Mouse (Mus musculus) brain, embryonic 18.5 days (tissue): ENCODE results near the gene Dpp6.

Source experiments
- DNase-seq: peaks from one replicate; pipeline ENCODE4 v3.0.0-alpha.2; 2012; ENCODE audit warnings: low read depth, low spot score

Dpp6 gene

DNA sequence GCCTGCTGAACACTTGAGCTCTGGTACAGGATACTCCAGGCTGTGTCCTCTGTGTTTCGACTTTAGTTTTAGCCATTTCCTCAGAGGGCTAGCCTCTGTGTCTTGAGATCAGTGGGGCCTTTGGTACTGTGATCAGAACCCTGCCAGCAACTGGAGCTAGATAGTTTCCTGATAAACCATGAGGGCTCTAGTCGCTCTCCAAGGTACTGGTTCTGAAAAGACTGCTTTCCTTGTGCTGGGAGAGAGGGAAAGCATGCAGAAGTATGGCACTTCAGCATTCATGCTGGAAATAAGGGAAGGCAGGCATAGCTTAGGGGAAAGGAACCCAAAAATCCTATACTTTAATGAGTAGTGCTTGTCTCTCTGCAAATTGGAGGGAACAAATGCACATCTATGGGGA is 548.9 kb downstream of the Dpp6 start:
- DNase-seq, result no peak

DNA sequence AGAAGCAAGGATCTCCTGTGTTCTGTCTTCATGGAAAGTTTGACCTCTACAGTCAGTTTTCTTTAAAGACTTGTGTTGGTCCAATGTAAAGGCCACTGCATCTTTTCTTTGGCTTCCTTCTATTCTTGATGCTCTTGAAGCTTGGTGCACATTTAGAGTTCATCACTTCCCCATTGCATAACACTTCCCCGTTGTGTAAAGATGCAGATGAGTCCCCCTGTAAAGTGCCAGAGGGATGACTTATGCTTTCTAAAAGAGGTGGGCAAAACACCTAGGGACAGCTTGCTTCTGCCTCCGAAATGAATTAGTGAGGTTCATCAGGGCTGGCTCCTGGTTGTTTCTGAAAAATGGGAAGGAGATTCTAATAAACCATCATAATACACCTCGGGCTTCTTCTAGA is 553.8 kb downstream of the Dpp6 start:
- DNase-seq, result no peak

DNA sequence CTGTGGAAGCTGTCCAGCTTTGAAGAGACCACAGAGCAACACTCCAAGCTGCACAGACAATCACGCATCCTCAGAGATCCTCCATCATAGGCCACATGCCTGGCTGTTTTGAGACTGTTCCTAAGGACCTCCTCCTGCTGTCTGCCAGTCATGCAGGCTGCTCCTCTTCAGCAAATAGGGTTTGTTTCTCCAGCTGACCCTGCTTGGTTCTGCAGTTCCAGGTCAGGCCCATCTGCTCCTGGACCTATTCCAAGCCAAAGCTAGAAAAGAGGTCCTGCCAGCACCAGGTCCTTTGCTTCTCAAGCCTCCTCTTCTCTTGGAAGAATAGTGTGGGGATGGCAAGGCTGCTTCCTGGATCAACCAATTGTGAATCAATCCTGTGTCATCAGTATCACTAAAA is 556.9 kb downstream of the Dpp6 start:
- no peak for DNase-seq

DNA sequence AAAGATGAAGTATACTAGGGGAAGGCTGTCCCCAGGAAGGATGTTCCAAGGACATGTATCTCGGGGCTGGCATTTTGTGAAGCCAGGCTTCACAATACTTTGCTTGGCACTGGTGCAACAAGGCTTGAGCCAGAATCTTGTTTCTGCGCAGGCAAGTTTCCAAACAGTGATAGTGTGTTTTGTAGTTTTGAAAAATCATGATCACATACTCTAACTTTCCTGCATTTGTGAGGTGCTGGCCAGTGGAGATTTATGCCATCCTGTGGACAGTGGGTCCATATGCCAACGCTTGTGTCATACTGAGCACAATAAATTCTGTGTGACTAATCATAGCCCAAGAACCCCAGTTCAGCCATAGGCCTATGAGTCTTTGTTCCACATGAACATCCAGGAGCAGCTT is 558.8 kb downstream of the Dpp6 start:
- DNase-seq, result no peak

DNA sequence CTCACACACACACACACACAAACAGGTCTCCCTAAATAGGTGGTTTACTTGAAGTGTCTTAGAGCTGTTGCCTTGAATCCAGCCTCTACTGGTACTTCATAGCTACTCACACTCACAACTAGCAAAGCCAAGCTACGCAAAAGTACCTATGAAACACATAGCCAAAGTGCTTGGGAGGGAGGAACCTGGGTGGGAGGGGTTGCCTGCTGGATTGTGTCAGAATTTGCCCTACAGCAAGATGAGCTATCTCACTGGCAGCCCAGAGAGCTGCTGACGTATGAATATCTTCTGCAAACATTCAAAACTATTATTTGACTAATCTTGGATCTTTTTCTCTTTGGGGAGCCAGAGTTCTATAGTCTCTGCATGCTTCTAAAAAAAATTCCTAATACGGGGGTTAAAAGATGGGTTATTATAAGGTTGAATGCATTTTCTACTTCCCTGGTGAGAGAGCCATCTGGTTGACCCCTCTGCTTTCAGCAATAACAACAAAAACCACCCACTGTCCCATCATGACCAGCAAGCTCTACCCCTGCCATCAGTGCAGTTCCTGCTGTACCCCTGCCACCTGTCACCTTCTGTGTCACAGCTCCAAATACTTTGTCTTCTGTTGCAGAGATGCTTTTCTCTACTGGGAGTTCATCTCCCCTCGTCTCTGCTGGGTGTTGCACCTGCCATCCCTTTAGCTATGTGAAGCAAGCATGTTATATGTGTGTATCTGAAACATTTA is 563.8 kb downstream of the Dpp6 start:
- no peak for DNase-seq

DNA sequence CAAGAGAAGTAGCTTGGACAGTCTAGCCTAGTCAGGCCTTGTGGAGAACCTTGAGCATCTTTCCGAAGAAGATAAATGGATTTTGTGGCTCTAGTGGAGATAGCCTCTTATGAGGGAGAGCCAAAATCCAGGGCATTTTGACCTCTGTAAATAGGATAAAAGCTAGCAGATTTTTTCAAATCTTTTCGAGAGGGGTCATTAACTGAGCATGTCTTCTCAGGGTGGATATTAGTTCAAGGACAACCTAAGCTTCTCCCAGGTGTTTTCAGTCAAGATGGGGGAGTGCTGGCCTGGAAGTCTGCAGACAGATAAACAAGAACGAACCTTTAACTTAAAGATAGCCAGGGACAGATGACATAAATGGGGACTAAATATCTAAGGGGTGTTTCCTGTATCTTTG is 581.4 kb downstream of the Dpp6 start:
- DNase-seq, result no peak

DNA sequence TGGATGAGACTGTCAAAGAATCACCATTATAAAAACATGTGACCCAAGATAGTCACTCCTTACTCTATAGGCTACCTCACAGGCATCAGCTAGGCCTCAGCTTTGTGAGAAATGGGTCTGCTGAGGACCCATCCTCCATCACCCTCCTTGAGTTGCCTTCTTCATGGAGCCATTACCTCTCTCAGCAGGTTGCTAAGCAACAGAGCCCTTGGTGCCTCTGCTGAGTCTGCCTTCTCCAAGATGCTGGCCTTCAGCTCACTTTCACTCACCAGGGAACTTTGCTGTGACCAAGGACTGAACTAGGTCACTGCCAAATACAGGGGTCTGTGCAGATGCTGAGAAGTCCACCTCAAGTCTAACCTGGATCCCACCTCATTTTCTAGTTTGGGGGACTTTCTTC is 582.1 kb downstream of the Dpp6 start:
- no peak for DNase-seq

DNA sequence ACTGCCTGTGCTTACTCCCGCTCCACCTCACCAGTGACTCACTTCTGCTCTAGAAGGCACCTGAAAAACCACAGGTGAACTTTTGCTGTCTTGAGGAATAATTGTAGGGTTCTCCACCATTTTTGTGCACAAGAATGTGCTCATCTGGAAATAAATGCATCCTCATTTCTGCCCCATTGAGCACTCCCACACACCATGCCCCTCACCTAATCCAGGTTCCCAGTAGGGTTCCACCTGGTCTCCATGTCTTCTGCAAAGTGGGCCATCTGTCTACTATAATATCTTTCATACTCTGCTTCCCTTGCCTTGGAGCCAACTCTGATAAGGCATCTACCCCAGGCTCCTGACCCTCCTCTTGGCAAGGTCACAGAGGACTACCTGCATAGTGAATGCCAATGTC is 585.6 kb downstream of the Dpp6 start:
- DNase-seq, result no peak

DNA sequence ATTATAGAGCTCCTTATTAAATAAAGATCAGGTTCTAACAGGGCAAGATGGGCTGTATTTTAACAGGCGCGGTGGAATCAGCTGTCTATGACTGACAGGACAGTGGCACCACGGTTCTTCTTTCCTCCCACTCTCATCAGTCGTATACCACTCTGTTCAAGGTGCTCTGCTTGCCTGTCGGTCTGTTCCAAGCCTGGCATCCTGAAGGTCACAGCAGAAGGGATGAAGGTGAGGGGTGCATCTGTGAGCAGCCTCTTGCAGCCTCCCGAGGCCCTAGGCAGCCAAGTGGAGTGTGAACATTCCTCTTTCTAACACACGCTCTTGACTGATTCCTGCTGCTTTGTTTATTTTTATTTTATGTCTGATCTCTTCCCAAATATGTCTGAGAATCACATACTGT is 591.9 kb downstream of the Dpp6 start:
- no peak for DNase-seq

DNA sequence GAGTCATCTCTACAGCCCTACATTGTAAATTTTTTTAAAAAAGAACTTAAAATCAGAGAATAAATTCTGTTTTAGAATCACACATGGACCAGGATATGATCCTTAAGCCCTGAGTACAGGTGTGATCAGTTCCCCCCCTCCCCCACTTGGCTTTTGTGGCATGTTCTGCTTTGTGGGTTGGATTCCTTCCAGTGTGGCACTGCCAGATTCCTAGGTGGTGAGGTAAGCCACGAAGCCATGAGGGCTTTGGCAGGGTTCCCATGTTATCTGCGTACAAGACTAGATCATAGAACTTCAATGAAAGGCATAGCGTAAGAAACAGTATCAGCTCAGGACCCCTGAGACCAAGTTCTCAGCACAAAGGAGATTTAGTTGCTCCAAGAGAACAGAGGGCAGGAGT is 596.0 kb downstream of the Dpp6 start:
- no peak for DNase-seq

DNA sequence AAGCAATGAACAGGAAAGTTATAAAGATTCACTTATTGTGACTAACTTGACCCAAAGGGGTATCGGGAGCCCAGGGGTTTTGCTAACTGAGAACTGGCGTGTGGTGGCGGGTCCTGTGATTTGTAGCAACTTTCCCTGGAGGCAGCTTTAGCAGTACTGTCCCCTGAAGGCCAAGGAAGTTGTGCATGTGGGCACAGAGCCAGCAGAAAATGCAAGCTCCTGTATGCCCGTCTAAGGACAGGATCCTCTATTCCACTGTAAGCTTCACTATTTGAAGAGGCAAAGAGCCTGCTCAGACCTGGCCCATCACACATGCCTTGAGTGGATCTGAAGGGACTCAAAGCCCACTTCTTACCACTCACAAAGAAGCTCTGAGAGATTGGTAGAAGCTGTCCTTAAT is 598.5 kb downstream of the Dpp6 start:
- DNase-seq, result no peak

DNA sequence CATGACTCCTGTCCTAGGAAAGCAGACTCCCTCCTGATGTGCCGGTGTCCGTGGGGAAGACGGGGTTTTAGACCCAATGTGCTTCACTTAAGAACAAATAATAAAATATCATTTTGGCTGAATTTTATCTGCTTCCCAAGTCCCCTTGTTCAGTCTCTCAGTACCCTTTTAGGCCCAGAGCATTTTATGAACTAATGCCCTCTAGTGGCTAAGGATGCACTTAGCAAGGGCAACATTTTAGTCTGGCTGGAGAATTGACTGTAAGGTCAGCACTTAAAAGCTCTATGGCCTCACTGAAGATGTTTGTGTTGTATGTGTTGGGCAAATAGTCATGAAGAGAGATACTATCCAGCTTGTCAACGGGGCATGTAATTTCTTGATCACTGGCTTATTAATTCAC is 599.6 kb downstream of the Dpp6 start:
- DNase-seq, result no peak

DNA sequence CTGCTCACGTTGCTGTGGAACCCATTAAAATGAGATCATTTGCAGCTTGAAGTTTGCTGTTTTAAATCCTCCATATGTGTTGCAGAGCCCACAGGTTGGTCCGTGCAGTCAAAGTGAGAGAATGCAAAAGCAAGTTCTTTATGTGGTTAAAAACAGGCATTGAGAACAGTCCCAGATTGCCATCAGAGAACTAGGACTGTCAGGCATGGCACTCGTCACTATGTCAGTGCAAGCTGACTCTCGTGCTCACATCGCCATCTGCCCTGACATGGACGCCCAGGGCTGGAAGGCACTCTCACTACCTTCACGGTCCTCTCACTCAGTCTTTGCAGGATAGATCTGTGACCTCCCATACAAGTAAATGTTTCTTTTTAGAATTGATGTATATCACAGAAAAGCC is 600.4 kb downstream of the Dpp6 start:
- DNase-seq, result no peak

DNA sequence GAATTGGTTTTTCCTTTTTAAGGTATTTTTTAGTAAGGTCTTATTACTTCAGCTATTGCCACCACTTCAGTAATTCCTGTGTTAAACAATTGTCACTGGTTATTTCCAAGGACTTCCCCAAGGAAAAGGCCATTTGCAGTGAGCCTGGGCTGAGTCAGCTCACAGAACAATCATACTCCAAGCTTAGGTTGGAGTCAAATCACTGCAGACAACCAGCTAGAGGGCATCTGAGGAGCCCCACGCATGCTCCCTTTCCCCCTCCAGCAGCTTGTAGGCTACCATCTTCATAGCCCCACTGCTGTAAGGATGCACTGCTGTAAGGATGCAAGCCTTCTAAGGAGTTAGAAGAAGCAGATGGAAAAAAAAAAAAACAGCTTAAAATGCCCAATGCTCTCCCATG is 601.9 kb downstream of the Dpp6 start:
- DNase-seq, result no peak

DNA sequence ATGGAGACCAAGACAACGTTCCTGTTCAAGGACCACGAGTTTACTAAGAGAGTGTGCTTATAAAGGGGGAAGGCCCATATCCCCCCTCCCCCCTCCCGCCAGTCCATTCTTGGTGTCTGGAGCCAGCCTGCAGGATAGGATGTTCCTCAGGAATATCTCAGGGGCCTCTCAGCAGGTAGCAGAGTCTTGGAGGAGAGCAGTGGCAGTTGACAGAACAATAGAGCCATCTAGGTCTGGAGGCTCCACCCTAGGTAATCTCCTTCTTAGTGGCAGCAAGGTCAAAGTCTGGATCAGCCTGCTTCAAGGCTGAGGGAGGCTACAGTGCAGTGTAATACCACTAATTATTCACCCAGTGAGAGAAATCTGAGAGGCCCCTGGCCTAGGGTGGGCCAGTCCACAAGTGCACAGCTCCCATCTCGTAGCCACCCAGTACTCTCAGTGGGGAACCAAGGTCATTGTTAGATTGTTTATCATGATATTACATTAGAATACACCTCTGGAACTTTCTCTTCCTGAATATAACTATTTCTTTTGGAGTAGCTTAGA is 604.2 kb downstream of the Dpp6 start:
- DNase-seq, result no peak

DNA sequence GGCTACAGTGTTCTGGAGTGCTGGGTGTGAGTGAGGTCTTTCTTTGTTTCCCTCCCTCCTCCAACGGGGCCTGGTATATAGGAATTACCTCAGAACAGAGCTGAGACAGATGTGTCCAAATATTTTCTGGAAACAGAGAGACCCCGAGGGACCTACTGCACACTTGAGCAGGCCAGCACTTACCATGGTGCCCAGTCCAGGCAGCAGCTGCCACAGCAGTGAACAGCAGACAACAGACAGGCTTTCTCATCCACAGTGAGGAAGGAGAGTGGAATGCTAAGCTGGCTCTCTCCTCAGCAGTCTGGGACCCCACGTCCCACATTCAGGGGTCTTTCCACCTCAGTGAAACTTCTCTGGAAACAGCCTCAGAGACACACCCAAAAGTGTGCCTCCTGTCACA is 606.8 kb downstream of the Dpp6 start:
- no peak for DNase-seq

DNA sequence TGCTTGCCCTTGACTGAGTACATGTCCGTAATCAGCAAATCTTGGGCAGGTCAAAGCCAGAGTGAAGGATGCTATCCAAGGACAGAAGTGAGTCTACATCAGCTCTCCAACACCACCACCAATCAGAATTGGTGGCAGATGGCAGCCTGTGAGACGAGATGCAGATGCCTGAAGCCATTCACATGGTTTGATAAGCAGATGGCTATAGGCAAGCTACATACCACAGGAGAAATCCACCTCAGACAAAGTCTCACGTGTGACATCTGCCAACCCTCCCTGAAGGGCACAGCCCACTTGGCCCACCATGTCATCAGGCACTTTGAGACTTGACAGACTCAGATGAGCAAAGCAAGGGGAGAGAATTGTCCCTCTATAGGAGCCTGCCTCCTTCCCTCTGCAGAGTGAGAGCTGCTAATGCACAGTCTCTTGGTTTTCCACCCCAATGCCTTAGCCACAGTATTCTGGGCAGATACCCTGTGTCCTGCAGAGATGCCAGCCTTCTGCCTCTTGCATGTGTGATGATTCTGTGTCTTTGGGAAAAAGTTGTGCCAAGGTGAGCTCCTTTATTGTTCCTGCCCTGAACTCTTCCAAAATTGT is 607.6 kb downstream of the Dpp6 start:
- DNase-seq, result no peak

DNA sequence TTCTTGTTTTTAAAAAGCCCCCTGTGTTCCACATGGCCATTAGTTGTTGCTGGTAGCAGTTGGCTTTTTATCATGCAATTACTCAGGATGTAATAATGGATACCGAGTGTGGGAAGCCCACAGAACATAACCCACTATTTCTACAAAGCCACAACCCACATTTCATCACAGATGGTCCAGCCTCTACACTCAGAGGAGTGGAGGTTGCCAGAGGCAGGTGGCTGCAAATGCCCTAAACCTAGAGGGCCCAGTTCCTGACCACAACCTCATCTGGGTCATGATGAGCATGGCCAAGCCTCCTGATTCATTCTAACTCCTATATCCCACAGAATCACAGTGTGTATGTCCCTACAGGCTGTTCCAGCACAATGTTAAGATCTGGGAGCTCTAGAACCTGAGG is 609.2 kb downstream of the Dpp6 start:
- DNase-seq, result no peak

DNA sequence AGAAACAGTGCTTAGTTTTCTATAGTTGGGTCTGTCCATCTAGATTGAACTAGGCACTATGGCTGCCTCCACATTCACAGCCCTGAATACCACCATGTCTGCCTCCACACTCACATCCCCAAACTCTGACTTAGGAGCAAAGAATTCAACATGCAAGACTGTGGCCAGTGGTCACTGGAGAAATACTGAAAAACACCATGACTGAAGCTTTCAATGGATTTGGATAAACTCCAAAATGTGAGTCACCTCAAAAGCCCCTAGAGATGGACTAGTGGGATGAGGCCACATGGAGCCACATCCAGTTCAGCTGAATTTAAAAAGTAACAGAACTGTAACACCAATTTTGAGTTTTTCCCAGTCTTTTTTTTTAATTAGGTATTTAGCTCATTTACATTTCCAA is 616.6 kb downstream of the Dpp6 start:
- DNase-seq, result no peak

DNA sequence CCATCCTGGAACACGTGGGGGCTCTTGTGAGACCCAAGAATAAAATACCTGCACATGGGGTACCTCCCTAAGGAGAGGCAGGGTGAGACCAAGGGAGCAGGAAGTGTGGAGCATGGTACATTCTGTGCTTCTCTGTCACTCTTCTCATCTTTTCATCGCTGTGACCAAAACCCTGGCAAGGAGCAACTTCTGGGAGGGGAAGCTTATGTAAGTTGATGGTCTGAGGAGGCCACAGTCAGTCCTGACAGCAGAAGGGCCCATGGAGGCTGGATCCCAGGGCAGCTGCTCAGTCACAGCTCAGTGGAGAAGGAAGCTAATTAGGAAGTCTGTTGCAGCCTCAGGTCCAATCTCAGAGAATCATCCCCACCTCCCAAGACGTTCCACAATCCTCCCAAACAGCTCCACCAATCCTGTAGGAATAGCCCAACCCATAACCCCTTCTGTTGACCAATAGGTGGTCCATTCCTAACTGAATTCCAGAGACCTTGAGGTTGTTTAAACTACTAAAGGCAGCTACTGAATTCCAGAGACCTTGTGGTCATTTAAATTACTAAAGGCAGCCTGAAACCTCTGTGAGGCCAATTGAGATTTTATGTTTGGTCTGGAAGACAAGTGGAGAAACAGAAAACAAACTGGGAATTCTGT is 636.3 kb downstream of the Dpp6 start:
- DNase-seq, result no peak

DNA sequence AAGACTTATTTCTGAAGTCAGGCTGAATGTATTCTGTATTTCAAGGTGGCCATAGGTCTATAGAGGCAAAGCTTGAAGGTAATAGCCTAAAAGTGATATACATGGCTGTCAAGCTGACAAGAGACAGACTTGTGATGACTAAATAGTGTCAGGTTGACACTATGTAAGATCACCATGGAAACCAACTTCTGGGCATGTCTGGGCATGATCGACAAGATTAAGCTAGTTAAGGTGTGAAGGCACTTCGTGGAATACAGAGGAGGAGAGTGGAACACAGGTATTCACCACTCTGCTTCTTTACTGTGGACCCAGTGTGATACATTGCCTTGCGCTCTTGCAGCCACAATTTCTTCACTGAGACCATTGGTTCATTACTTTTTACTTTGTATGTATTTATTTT is 637.4 kb downstream of the Dpp6 start:
- DNase-seq, result no peak

DNA sequence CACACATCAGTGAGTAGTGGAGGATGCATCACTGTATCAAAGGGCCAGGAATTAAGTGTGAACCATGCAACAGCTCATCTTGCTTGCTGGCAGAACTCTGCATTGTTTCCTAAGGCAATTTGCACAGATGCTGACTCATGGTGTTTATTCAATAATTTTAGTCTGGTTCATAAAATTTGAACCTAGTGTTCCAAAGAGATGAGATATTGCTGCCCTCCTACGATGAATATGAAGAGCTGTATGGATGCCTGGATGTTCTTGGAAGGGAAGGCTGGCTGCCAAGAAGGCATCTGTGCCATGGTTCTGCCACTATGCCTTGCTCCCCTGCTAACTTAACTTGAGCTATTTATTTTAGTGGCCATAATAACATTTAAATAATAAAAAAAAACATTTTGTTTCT is 640.0 kb downstream of the Dpp6 start:
- no peak for DNase-seq

DNA sequence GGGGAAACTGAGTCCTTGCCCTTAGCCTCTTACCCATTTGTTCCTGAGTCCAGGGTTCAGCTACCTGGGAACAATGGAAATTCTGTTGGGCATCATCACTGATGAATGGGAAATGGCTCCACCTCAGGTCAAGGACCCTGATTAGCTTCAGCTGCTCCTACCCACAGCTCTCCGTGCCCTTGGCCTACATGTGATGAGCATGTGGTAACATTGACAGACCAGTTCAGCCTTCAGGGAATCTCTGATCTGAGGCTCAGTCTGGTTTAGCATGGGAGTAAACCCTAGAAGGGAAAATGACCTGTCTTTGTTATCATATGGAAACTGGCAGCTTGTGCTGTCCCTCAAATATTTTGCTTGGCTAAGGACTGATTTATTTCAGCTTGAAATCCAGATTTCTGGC is 640.7 kb downstream of the Dpp6 start:
- DNase-seq, result no peak
